Mouse (Mus musculus) heart, postnatal 0 days (tissue): Measurements from ENCODE around the gene Ccdc3. TPM values are rescaled to one million over a fixed set of nuclear protein-coding genes. Genes with fewer than 3 reads are reported as not detected.
A peak's percentile ranks its signal among the peaks of the same experiment; 100 is the strongest.
"Not testable (repeated sequence)": the region's sequence is repeated elsewhere in the genome, so short reads cannot be mapped to it uniquely, and the experiment has no call there.

Source experiments
- ATAC-seq: fragments of 200-750 bp; cut with Nextera tagmentation; 2 replicates; pipeline ENCODE4 v1.8.0; 2017; ENCODE audit warnings: low read depth, moderate number of reproducible peaks, moderate library complexity; ENCODE audit not compliant: insufficient read depth
- DNase-seq: peaks from one replicate; pipeline ENCODE4 v3.0.0-alpha.2; 2016; ENCODE audit warnings: low spot score
- H3K27ac ChIP-seq: fragments of 300-500 bp; sonication (generic); 2 replicates; pipeline ENCODE4 v1.5.1; 2014; ENCODE audit warnings: low read depth, mild to moderate bottlenecking
- H3K27me3 ChIP-seq: fragments of 300-500 bp; sonication (generic); 2 replicates; pipeline ENCODE4 v1.6.1; 2014; ENCODE audit warnings: low read length, mixed read lengths; ENCODE audit not compliant: control insufficient read depth, insufficient read depth
- H3K36me3 ChIP-seq: fragments of 300-500 bp; sonication (generic); replicated peaks from 2 replicates; pipeline ENCODE4 v1.6.1; 2014; ENCODE audit warnings: low read length, mixed read lengths; ENCODE audit not compliant: control insufficient read depth, insufficient read depth
- H3K4me1 ChIP-seq: fragments of 300-500 bp; sonication (generic); 2 replicates; pipeline ENCODE4 v1.6.1; 2014; ENCODE audit warnings: antibody characterized with exemption; ENCODE audit not compliant: control insufficient read depth, insufficient read depth
- H3K4me2 ChIP-seq: fragments of 300-500 bp; sonication (generic); 2 replicates; pipeline ENCODE4 v1.6.1; 2014; ENCODE audit warnings: low read depth, mild to moderate bottlenecking, low read length, moderate library complexity
- H3K4me3 ChIP-seq: fragments of 300-500 bp; sonication (generic); 2 replicates; pipeline ENCODE4 v1.5.1; 2014; ENCODE audit warnings: low read depth, low read length
- H3K9ac ChIP-seq: fragments of 300-500 bp; sonication (generic); replicated peaks from 2 replicates; pipeline ENCODE4 v1.6.1; 2014; ENCODE audit warnings: low read depth, low read length, mixed read lengths
- H3K9me3 ChIP-seq: fragments of 300-500 bp; sonication (generic); replicated peaks from 2 replicates; pipeline ENCODE4 v1.6.1; 2016; ENCODE audit warnings: low read length; ENCODE audit not compliant: control insufficient read depth
- CTCF ChIP-seq: IDR thresholded peaks from 2 replicates; pipeline ENCODE4 v1.5.1; 2016; ENCODE audit warnings: antibody characterized with exemption, control low read depth, low read depth
- EP300 ChIP-seq: IDR thresholded peaks from 2 replicates; pipeline ENCODE4 v1.6.1; 2016; ENCODE audit warnings: antibody characterized with exemption, low read depth
- WGBS: fragments of 180-500 bp; shearing (Covaris S2); extraction: QIAGEN DNeasy Blood & Tissue Kit; methylation state at CpG from one replicate; pipeline ENCODE4 v1.1.7; 2014; 5-methylcytosine and 5-hydroxymethylcytosine counted together
- polyA plus RNA-seq: library from polyadenylated mRNA; unstranded; fragments of >200 nt; fragmentation: Nextera tagmentation; extraction: Ambion mirVana; gene quantifications from 2 replicates; pipeline ENCODE4 v1.2.1, GENCODE M21; 2015
- total RNA-seq: library from RNA; depleted of rRNA; stranded (reverse); fragments of >200 nt; gene quantifications from 2 replicates; pipeline ENCODE4 v1.2.3, GENCODE M21; 2014; ENCODE audit warnings: low replicate concordance; rRNA removed

Gene Ccdc3
- 7.3 and 9.7 TPM in 2 replicates for total RNA-seq
- polyA plus RNA-seq = 3.5 and 3.7 TPM in 2 replicates

DNA sequence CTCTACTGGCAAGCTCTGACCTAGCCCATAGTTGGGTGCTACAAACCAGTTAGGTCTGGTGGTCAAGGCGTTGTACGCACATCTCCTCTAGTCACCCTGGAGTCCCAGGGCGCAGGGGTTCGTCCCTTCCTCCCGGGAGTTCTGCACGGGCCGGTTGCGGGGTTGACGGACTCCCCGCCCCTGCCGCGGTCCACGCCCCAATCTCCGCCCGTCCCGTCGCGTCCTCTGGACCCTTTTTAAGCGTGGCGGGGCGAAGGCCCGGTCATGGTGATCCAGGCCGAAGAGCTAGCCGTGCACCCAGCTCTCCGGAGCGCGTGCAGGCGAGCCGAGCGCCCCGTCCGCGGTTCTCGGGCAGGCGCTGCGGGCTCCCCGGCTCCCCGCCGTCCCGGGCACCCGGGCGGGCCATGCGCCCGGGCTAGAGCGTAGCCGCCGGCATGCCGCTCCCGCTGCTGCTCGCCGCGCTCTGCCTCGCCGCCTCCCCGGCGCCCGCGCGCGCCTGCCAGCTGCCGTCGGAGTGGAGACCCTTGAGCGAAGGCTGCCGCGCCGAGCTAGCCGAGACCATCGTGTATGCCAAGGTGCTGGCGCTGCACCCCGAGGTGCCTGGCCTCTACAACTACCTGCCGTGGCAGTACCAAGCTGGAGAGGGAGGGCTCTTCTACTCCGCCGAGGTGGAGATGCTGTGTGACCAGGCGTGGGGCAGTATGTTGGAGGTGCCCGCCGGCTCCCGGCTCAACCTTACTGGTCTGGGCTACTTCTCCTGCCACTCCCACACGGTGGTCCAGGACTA is at the start of gene Ccdc3:
TSS of gene Ccdc3 (plus strand) at position 277 of the 787 bp plus-strand sequence.
- peak within 1 kb of the TSS; percentile 58 for H3K4me3 ChIP-seq
- peaks cover 32% of the 10 kb centered on the region for H3K27me3 ChIP-seq
- peak within 1 kb of the TSS; percentile 47 for H3K9ac ChIP-seq
- DNase-seq (no peak), ATAC-seq (peak; percentile 27; the same call in 1 of the 2 replicates)
- peak within 1 kb of the TSS; percentile 68 for H3K4me2 ChIP-seq
- H3K9me3 ChIP-seq = no peaks in the 10 kb centered on the region
- H3K36me3 ChIP-seq = no peaks in the 10 kb centered on the region
- no peak within 1 kb of the TSS for H3K27ac ChIP-seq
- TF ChIP-seq EP300 (no peak), CTCF (no peak)
- peaks cover 7% of the 10 kb centered on the region; the same call in 1 of the 2 replicates for H3K4me1 ChIP-seq
- WGBS = 2% methylated on average over 76 of the region's 78 CpGs

DNA sequence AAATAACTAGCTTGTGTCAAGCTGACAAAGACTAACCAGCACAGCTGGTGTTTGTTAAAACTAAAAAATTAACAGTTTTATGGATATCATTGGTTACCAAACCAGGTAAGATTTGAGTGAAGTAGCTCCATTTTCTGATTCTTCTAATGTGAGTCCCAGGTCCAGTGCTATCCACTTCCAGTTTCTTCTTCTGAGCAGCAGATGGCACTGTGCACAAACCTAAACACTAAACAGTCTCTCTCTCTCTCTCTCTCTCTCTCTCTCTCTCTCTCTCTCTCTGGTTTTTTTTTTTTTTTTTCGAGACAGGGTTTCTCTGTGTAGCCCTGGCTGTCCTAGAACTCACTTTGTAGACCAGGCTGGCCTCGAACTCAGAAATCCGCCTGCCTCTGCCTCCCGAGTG is 47.2 kb upstream of the Ccdc3 start:
- ATAC-seq, H3K9ac ChIP-seq, H3K9me3 ChIP-seq, H3K36me3 ChIP-seq, H3K4me1 ChIP-seq, H3K27ac ChIP-seq, H3K27me3 ChIP-seq, H3K4me3 ChIP-seq, H3K4me2 ChIP-seq: not testable (repeated sequence)
- WGBS = 70% methylated on average over 3 of the region's 4 CpGs
- peak; percentile 57 for DNase-seq
- TF ChIP-seq CTCF = peak; percentile 74

DNA sequence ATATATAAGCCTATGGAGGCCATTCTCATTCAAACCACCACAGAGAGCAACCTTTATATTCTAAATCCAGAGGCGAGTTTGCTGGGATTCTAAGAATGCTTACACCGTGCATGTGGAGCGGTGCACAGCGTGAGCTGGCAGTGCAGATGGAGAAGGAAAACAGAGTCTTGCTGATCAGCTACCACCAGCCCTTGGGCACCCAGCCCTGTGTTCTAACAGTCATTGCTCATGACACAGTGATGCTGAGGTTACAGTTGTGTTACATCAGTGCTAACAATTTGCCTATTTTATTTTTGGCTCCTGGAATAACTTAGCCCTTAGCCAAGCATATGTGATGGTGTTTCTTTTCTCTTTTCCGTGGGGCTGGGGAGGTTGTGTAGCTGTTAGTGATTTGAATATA is 42.7 kb upstream of the Ccdc3 start:
- no peak for TF ChIP-seq CTCF
- TF ChIP-seq EP300 = no peak
- H3K4me3 ChIP-seq = no peak overlapping the region
- 85% methylated on average over 5 of the region's 5 CpGs for WGBS
- 0 out of 2 replicates have a peak, but pooled peaks cover 5% of the 10 kb centered on the region for H3K9me3 ChIP-seq
- H3K4me1 ChIP-seq = 0 out of 2 replicates have a peak, but pooled peaks cover 3% of the 10 kb centered on the region
- DNase-seq = no peak
- no peaks in the 10 kb centered on the region for H3K36me3 ChIP-seq
- H3K9ac ChIP-seq = no peak overlapping the region
- H3K27ac ChIP-seq = no peak overlapping the region
- no peak for ATAC-seq
- H3K4me2 ChIP-seq = no peak overlapping the region
- no peaks in the 10 kb centered on the region for H3K27me3 ChIP-seq

DNA sequence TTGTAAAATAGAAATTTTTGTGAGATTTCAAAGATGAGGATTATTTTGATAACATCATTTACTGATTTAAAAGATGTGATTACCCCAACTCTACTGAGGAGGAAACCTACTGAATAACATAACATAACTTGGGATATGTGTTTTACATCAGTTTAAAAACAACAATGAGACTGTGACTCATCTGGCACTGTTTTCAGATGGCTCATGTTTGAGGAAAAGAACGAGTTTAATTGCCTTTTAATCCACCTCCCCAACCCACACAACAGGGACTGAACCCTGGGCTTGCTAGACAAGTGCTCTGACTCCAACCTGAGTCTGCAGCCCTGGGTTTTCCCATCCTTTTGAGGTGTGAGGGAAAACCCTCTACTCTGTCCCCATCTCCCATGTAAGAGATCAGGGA is 42.3 kb upstream of the Ccdc3 start:
- no peaks in the 10 kb centered on the region for H3K27me3 ChIP-seq
- no peak overlapping the region for H3K9ac ChIP-seq
- WGBS = 24% methylated on average over 1 of the region's 1 CpGs
- H3K36me3 ChIP-seq = no peaks in the 10 kb centered on the region
- 0 out of 2 replicates have a peak, but pooled peaks cover 5% of the 10 kb centered on the region for H3K9me3 ChIP-seq
- TF ChIP-seq EP300 = no peak
- TF ChIP-seq CTCF = no peak
- no peak overlapping the region for H3K4me2 ChIP-seq
- H3K4me1 ChIP-seq = 0 out of 2 replicates have a peak, but pooled peaks cover 3% of the 10 kb centered on the region
- DNase-seq (no peak), ATAC-seq (no peak)
- H3K27ac ChIP-seq = no peak overlapping the region
- no peak overlapping the region for H3K4me3 ChIP-seq

DNA sequence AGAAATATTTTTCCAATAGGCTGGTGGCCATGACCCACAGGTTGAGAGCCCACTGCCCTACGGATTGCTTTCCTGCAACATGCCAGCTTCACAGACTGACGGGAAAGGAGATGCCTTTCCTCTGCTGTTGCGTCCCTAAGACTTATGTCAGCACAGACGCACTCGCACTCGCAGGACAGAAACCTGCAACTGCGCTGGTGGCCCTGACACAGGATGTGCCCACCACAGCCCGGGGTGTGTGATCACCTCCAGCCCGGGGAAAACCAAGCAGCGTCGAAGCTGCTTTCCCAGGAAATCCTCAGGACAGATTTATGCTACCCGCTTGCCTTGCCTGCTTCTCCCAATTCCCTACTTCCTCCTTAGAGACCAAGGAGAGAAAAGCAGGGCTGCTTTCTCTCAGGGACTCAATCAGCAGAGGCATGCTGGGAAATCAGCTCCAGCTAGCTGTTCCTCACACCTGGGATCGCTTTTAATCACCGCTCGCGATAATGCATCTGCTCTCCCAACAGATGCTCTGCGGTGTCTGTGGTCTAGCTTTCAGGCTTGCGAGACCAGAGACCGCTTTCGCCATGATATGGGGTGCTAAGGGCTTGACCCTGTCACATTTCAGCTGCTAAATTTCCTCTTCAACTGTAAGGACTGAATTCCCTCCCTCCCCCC is 39.7 kb upstream of the Ccdc3 start:
- H3K4me1 ChIP-seq = 0 out of 2 replicates have a peak, but pooled peaks cover 3% of the 10 kb centered on the region
- no peak for DNase-seq
- no peaks in the 10 kb centered on the region for H3K27me3 ChIP-seq
- ATAC-seq = no peak
- H3K36me3 ChIP-seq = no peaks in the 10 kb centered on the region
- TF ChIP-seq CTCF (no peak), EP300 (no peak)
- peak overlapping the region; percentile 39; the same call in 1 of the 2 replicates for H3K9ac ChIP-seq
- H3K27ac ChIP-seq = no peak overlapping the region
- H3K4me3 ChIP-seq = peak overlapping the region; percentile 22
- H3K9me3 ChIP-seq = 0 out of 2 replicates have a peak, but pooled peaks cover 5% of the 10 kb centered on the region
- H3K4me2 ChIP-seq = peak overlapping the region; percentile 57
- 9% methylated on average over 20 of the region's 20 CpGs for WGBS
